Mouse (Mus musculus): ENCODE measurements around the gene Nfe2.

Gene Nfe2

DNA sequence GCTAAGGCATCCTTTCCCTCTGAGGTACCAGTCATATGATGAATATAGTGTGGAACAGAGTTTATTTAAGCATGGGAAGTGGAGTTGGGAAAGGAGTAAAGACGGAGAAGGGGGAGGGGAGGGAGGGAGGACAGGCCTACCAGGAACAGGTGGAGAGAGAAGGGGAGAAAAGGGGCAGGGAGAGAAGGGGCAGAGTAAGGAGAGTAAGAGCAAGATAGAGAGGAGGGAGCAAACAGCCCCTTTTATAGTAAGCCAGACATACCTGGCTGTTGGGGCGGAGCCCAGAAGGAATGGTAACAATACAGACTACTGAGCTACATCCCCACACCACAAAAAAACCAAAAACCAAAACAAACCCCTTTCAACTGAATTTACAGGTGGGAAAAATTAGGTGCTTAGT lies 42.2 kb downstream of the Nfe2 start:
- DNase-seq (ENCODE audit: low read depth, low spot score): no peak

DNA sequence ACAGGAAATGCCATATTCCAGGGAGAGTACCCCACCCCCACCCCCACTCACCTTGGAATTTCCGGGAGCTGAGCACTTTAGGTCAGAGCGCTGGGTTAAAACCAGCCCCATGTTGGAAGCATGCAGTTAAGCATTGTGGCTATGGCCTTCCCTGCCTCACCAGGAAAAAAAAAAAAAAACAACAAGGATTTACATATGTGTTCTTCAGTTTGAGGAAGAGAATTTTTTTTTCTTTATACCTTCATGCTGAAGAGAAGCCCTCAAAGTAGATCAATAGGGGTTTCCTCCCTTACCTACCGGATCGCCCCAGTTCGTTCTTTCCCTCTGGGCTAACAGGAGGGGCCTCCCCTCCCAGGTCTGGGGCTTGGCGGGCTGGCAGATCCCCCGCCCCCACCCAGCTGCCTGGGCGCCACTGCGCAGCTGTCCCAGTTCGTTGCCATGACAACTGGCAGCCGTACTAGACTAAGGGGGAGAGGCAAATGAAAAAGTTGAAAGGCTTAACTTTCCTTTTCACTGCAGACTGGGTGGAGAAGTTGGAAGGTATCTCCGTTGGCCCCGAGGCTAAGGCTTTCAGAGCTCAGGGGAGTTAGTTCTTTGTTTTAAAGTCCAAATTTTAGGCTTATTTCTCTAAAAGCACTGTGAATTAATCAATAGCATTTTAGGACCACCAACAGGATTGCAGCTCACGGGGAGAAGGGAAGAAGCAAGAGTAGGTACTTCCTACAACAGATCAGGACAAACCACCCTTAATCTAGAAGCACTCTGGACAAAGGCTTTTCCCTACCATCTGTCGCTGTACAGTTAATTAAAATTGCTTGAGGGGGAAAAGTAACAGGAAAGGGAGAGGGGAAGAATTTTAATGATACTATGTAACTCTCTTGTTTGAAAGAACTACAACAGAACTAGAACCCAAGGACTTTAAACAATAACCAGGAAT lies 43.0 kb downstream of the Nfe2 start:
- peak; percentile 87 for DNase-seq (ENCODE audit: low read depth, low spot score)

GRCm38 (mm10) chr15:103214149-103214548 lies 44.1 kb downstream of the Nfe2 start:
- no peak for DNase-seq (ENCODE audit: low read depth, low spot score)

- no peak for DNase-seq (ENCODE audit: low read depth, low spot score)
Measured at GRCm38 (mm10) chr15:103205156-103205555, 53.0 kb downstream of the Nfe2 start.

GRCm38 (mm10) chr15:103202088-103202793 lies 56.0 kb downstream of the Nfe2 start:
- no peak for DNase-seq (ENCODE audit: low read depth, low spot score)

Measured in embryo, embryonic 11.5 days (tissue).